In the genomic region with DNA sequence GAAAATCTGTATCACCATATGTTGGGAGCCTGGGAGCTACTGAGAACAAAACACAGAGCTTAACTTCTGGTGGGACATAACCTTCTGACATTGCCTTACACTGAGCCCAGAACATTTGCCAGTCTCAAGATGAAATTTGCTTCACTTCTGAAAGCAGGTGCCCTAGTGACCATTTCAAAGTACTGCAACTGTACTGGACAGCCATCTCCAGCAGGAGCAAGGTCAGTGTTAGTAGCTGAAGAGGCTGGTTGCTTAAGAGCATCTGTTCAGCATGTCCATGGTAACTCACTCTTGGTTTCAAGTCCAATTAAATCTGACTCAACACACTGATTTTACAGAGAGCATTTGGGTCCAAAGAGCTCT, we compare ENCODE assay signal across 8 mouse cellular contexts. TPM values are rescaled to one million over a fixed set of nuclear protein-coding genes. Genes with fewer than 3 reads are reported as not detected.
DNase-seq lines count a peak whose midpoint lies in the region; ATAC-seq and TF ChIP-seq lines count a peak whose summit lies in the region.
"Had no signal": no experiment of that assay in that cellular context is flagged by ENCODE, and none has a peak within 500 bp of the region (broad histone marks: within the 10 kb centered on the region; RNA-seq: fewer than 3 reads in every experiment).

No protein-coding gene starts in this region.

- no peak for TF ChIP-seq EP300 in CH12.LX (IDR thresholded peaks at IDR 0.05; ENCODE audit: low read length)

- H3K4me3 ChIP-seq in liver, adult 2 months (ENCODE audit: insufficient read depth, low read depth, low read length): no peak overlapping the region
- H3K4me3 ChIP-seq in CH12.LX (replicated peaks in 1 of 3; ENCODE audit: low read depth in 2 of 3, low read length in 2 of 3, poor library complexity in 1 of 3): no peak overlapping the region
- H3K4me3 ChIP-seq: heart, embryonic 13.5 days had no signal

- peak; percentile 27 for DNase-seq in liver, adult 2 months (ENCODE audit: extremely low read depth, low read depth, low spot score)
- DNase-seq in liver (no peak), CH12.LX (ENCODE audit: extremely low read depth) (peak; percentile 45), R1 (ENCODE audit: low read depth, low spot score) (peak; percentile 53)
- DNase-seq in thymus, adult 18-20 months: no peak
- no peak for DNase-seq in urinary bladder, postnatal 4 days (ENCODE audit: low spot score in 2 of 2)

- TF ChIP-seq CTCF in liver, adult 2 months (IDR thresholded peaks at IDR 0.05; ENCODE audit: low read depth, low read length): peak; percentile 44; the same call in 1 of the 2 replicates
- peak; percentile 54 to 63 for TF ChIP-seq CTCF in CH12.LX (conservative IDR thresholded peaks at IDR 0.05 in 1 of 2, IDR thresholded peaks at IDR 0.05 in 1 of 2; ENCODE audit: low read depth in 2 of 2, low read length in 2 of 2)

- no peak overlapping the region for H3K27ac ChIP-seq in liver, adult 2 months (replicated peaks; ENCODE audit: insufficient read depth, low read depth, low read length)
- no peak overlapping the region for H3K27ac ChIP-seq in CH12.LX (ENCODE audit: insufficient read depth, low read depth)
- H3K27ac ChIP-seq: heart, embryonic 13.5 days had no signal

- H3K36me3 ChIP-seq in liver, adult 2 months (ENCODE audit: control insufficient read depth, insufficient read depth, low read length): no peaks in the 10 kb centered on the region
- H3K36me3 ChIP-seq in CH12.LX (replicated peaks in 1 of 2; ENCODE audit: control insufficient read depth in 1 of 2, insufficient read depth in 1 of 2, low read length in 1 of 2): no peaks in the 10 kb centered on the region
- H3K36me3 ChIP-seq: heart, embryonic 13.5 days had no signal

- in situ Hi-C loops in CH12.LX (cut with MboI; ENCODE audit: low pct_ligation_motif_present, low pct_unique_long_range_greater_than_20kb, low sequenced_read_pairs): loop anchor here (25.0 kb wide), 1 partner anchor 166 kb away; no protein-coding TSS in a partner anchor

- no peak for TF ChIP-seq POLR2A in liver, adult 2 months (IDR thresholded peaks at IDR 0.05; ENCODE audit: extremely low read depth, insufficient read depth, low read length)
- TF ChIP-seq POLR2A in CH12.LX (IDR thresholded peaks at IDR 0.05; ENCODE audit: low read depth, low read length): no peak

- no peak overlapping the region for H3K4me2 ChIP-seq in CH12.LX (ENCODE audit: insufficient read depth, low read depth, poor library complexity, severe bottlenecking)
- H3K4me2 ChIP-seq: heart, embryonic 13.5 days had no signal

- no peak; the same call in 1 of the 2 replicates for TF ChIP-seq RAD21 in CH12.LX (IDR thresholded peaks at IDR 0.05; ENCODE audit: low read depth, low read length)

- H3K4me1 ChIP-seq in liver, adult 2 months (ENCODE audit: control insufficient read depth, insufficient read depth, low read length): no peaks in the 10 kb centered on the region
- H3K4me1 ChIP-seq in CH12.LX (ENCODE audit: control insufficient read depth in 1 of 2, insufficient read depth in 2 of 2): peaks cover 3 to 6% of the 10 kb centered on the region in 2 experiments; a peak in 2 of 4 replicates
- H3K4me1 ChIP-seq: heart, embryonic 13.5 days had no signal

- no peaks in the 10 kb centered on the region for H3K27me3 ChIP-seq in liver, adult 2 months (ENCODE audit: control insufficient read depth, insufficient read depth, low read length)
- no peaks in the 10 kb centered on the region for H3K27me3 ChIP-seq in CH12.LX (replicated peaks)

- dilution Hi-C loops in CH12.LX (cut with MboI; ENCODE audit: extremely low pct_ligation_motif_present, extremely low pct_unique_long_range_greater_than_20kb, low sequenced_read_pairs): no loop called here

- ATAC-seq in megakaryocyte progenitor cell, adult 5-6 weeks (replicated peaks; ENCODE audit: poor library complexity): peak; percentile 82

- no peak overlapping the region for H3K9ac ChIP-seq in liver, adult 2 months (ENCODE audit: low read depth, low read length)
- no peak overlapping the region for H3K9ac ChIP-seq in CH12.LX (ENCODE audit: insufficient read depth, low read depth)
- H3K9ac ChIP-seq: heart, embryonic 13.5 days had no signal

- H3K79me2 ChIP-seq in liver, adult 2 months (ENCODE audit: control insufficient read depth, insufficient read depth, low read length): no peaks in the 10 kb centered on the region
- no peaks in the 10 kb centered on the region for H3K79me2 ChIP-seq in CH12.LX (replicated peaks; ENCODE audit: control insufficient read depth, extremely low read depth, insufficient read depth, poor library complexity, severe bottlenecking)

- H3K9me3 ChIP-seq in CH12.LX (replicated peaks; ENCODE audit: low read length): no peaks in the 10 kb centered on the region
- H3K9me3 ChIP-seq: heart, embryonic 13.5 days had no signal

TF ChIP-seq in CH12.LX, 34 proteins besides CTCF, POLR2A, EP300 and RAD21:
- TF ChIP-seq SMC3 (IDR thresholded peaks at IDR 0.05; ENCODE audit: low read depth, low read length) (no peak), CHD2 (IDR thresholded peaks at IDR 0.05; ENCODE audit: low read length) (no peak), ZC3H11A (IDR thresholded peaks at IDR 0.05; ENCODE audit: low read depth, low read length) (no peak), MAZ (IDR thresholded peaks at IDR 0.05; ENCODE audit: low read depth, low read length) (no peak), USF2 (conservative IDR thresholded peaks at IDR 0.05; ENCODE audit: low read depth, low read length) (no peak), CHD1 (IDR thresholded peaks at IDR 0.05; ENCODE audit: low read depth, low read length) (no peak), POLR2AphosphoS2 (IDR thresholded peaks at IDR 0.05; ENCODE audit: low read depth, low read length) (no peak), MXI1 (IDR thresholded peaks at IDR 0.05; ENCODE audit: low read depth, low read length) (no peak), HCFC1 (IDR thresholded peaks at IDR 0.05; ENCODE audit: low read depth, low read length) (no peak), NELFE (IDR thresholded peaks at IDR 0.05; ENCODE audit: low read depth, low read length) (no peak), PAX5 (IDR thresholded peaks at IDR 0.05; ENCODE audit: low read length) (no peak), NRF1 (IDR thresholded peaks at IDR 0.05; ENCODE audit: low read depth, low read length) (no peak), MAX (IDR thresholded peaks at IDR 0.05; ENCODE audit: low read length) (no peak), ZNF384 (IDR thresholded peaks at IDR 0.05; ENCODE audit: low read depth, low read length) (no peak), MEF2A (IDR thresholded peaks at IDR 0.05; ENCODE audit: borderline replicate concordance, low read depth, low read length) (no peak), MAFK (IDR thresholded peaks at IDR 0.05; ENCODE audit: insufficient replicate concordance, low read length) (no peak), TCF12 (IDR thresholded peaks at IDR 0.05; ENCODE audit: low read depth, low read length) (no peak)

RNA-seq across cellular contexts. Expression of a gene that starts 16.8 kb away (rescaled TPM):
- total RNA-seq in liver, adult 2 months (2014; rRNA removed): 0.65 and 1.3 TPM in 2 replicates
- polyA plus RNA-seq in liver, adult 2 months (2012; rRNA removed): 0.10 and 0.18 TPM in 2 replicates
- total RNA-seq in CH12.LX (2012; rRNA removed) (30.6 and 32.5 TPM in 2 replicates), CH12.LX (2014; rRNA removed) (56.6 and 57.2 TPM in 2 replicates)
- polyA plus RNA-seq in CH12.LX (2012; ENCODE audit: insufficient read length, low read depth): 53.1 and 55.1 TPM in 2 replicates
- total RNA-seq in megakaryocyte progenitor cell, adult 5-6 weeks (2015): 60.2 and 64.5 TPM in 2 replicates
- total RNA-seq in megakaryocyte progenitor cell, adult 5-6 weeks (2017): 150 and 189 TPM in 2 replicates

Comparison
In these comparisons a context has a peak if more than half of its experiments do, and no peak if none do; other contexts are left out.
1. DNase-seq: peak in liver, adult 2 months (single experiment), CH12.LX (single experiment) and R1 (single experiment); none in liver (single experiment), thymus, adult 18-20 months (0 of 2) and urinary bladder, postnatal 4 days (0 of 2).
2. RNA of a gene that starts 16.8 kb away (total RNA-seq): 60.2 to 189 TPM in megakaryocyte progenitor cell, adult 5-6 weeks and 30.6 to 57.2 TPM in CH12.LX; 0.65 to 1.3 TPM in liver, adult 2 months; every median in the first group is over 10 times any median in the second.